Mouse (Mus musculus): Measurements from ENCODE around the gene Gm14440. TPM values are rescaled to one million over a fixed set of nuclear protein-coding genes. Genes with fewer than 3 reads are reported as not detected.

Gene Gm14440
- not detected for polyA plus RNA-seq (2015; fragmentation: Illumina TruSeq; extraction: RNeasy Lipid Tissue Mini Kit (QIAGEN cat#74804); ENCODE audit: insufficient read depth, low replicate concordance)

GRCm38 (mm10) chr2:175274825-175275224 lies at the start of gene Gm14440:
Gene Gm14440 (plus strand): TSS chr2:175275125.

Other genes with a start within 250 kb of the Gm14440 start
- gene Gm14393, start 207.3 kb upstream of the Gm14440 start, polyA plus RNA-seq (2015; fragmentation: Illumina TruSeq; extraction: RNeasy Lipid Tissue Mini Kit (QIAGEN cat#74804); ENCODE audit: insufficient read depth, low replicate concordance), result not detected
- 9.1 TPM for gene Gm14399, start 133.1 kb upstream of the Gm14440 start, polyA plus RNA-seq (2015; fragmentation: Illumina TruSeq; extraction: RNeasy Lipid Tissue Mini Kit (QIAGEN cat#74804); ENCODE audit: insufficient read depth, low replicate concordance)
- gene Gm14443, start 99.3 kb upstream of the Gm14440 start, polyA plus RNA-seq (2015; fragmentation: Illumina TruSeq; extraction: RNeasy Lipid Tissue Mini Kit (QIAGEN cat#74804); ENCODE audit: insufficient read depth, low replicate concordance), result 0.81 TPM
- gene Gm14391, start 68.2 kb upstream of the Gm14440 start, polyA plus RNA-seq (2015; fragmentation: Illumina TruSeq; extraction: RNeasy Lipid Tissue Mini Kit (QIAGEN cat#74804); ENCODE audit: insufficient read depth, low replicate concordance), result 20.3 TPM
- 39.7 TPM for gene Gm4631, start 63.1 kb downstream of the Gm14440 start, polyA plus RNA-seq (2015; fragmentation: Illumina TruSeq; extraction: RNeasy Lipid Tissue Mini Kit (QIAGEN cat#74804); ENCODE audit: insufficient read depth, low replicate concordance)
- gene Zfp968, start 97.3 kb downstream of the Gm14440 start, polyA plus RNA-seq (2015; fragmentation: Illumina TruSeq; extraction: RNeasy Lipid Tissue Mini Kit (QIAGEN cat#74804); ENCODE audit: insufficient read depth, low replicate concordance), result 12.5 TPM
- gene Gm4724, start 160.7 kb downstream of the Gm14440 start, polyA plus RNA-seq (2015; fragmentation: Illumina TruSeq; extraction: RNeasy Lipid Tissue Mini Kit (QIAGEN cat#74804); ENCODE audit: insufficient read depth, low replicate concordance), result 20.2 TPM
- 11.9 TPM for gene Zfp965, start 194.9 kb downstream of the Gm14440 start, polyA plus RNA-seq (2015; fragmentation: Illumina TruSeq; extraction: RNeasy Lipid Tissue Mini Kit (QIAGEN cat#74804); ENCODE audit: insufficient read depth, low replicate concordance)

Measured in spleen, adult 10 weeks (tissue).